Mouse (Mus musculus) limb, embryonic 12.5 days (tissue): ENCODE measurements around the gene Tmem39b. TPM values are rescaled to one million over a fixed set of nuclear protein-coding genes. Genes with fewer than 3 reads are reported as not detected.

Experiments
- ATAC-seq: fragments of 200-750 bp; cut with Nextera tagmentation; 2 replicates; pipeline ENCODE4 v1.8.0; 2017; ENCODE audit warnings: low read depth, moderate TSS enrichment; ENCODE audit not compliant: insufficient number of reproducible peaks, insufficient read depth, low FRiP score, low TSS enrichment
- H3K27ac ChIP-seq: fragments of 300-500 bp; sonication (generic); 2 replicates; pipeline ENCODE4 v1.5.1; 2016; ENCODE audit warnings: mild to moderate bottlenecking, moderate library complexity
- H3K27me3 ChIP-seq: fragments of 300-500 bp; sonication (generic); 2 replicates; pipeline ENCODE4 v1.6.1; 2016; ENCODE audit warnings: mild to moderate bottlenecking, moderate library complexity
- H3K36me3 ChIP-seq: fragments of 300-500 bp; sonication (generic); 2 replicates; pipeline ENCODE4 v1.6.1; 2016; ENCODE audit warnings: mild to moderate bottlenecking, moderate library complexity
- H3K4me1 ChIP-seq: fragments of 300-500 bp; sonication (generic); replicated peaks from 2 replicates; pipeline ENCODE4 v1.6.1; 2016
- H3K4me2 ChIP-seq: fragments of 300-500 bp; sonication (generic); 2 replicates; pipeline ENCODE4 v1.6.1; 2016; ENCODE audit warnings: mild to moderate bottlenecking, moderate library complexity
- H3K4me3 ChIP-seq: fragments of 300-500 bp; sonication (generic); replicated peaks from 2 replicates; pipeline ENCODE4 v1.5.1; 2016; ENCODE audit warnings: mild to moderate bottlenecking
- H3K9ac ChIP-seq: fragments of 300-500 bp; sonication (generic); replicated peaks from 2 replicates; pipeline ENCODE4 v1.6.1; 2016; ENCODE audit warnings: mild to moderate bottlenecking, moderate library complexity
- H3K9me3 ChIP-seq: fragments of 300-500 bp; sonication (generic); 2 replicates; pipeline ENCODE4 v1.6.1; 2016; ENCODE audit warnings: mild to moderate bottlenecking, moderate library complexity
- WGBS: fragments of 180-500 bp; shearing (Covaris S2); methylation state at CpG from one replicate; pipeline ENCODE4 v1.1.7; 2016; 5-methylcytosine and 5-hydroxymethylcytosine counted together
- microRNA-seq: library from miRNA; unstranded; fragments of <30 nt; microRNA quantifications from one replicate; pipeline ENCODE4, GENCODE M21; 2017
- polyA plus RNA-seq: library from polyadenylated mRNA; unstranded; fragments of >200 nt; fragmentation: Nextera tagmentation; extraction: Ambion mirVana; gene quantifications from 2 replicates; pipeline ENCODE4 v1.2.1, GENCODE M21; 2016

Tmem39b gene
- polyA plus RNA-seq, 1 experiment from 2014 or later, result 16.8 TPM

- peaks cover 62% of the 10 kb centered on the region for H3K36me3 ChIP-seq
- under 1% methylated on average over 60 of the region's 60 CpGs for WGBS
Observed at GRCm38 (mm10) chr4:129640638-129641467, 55.8 kb downstream of the Tmem39b start, which contains the start of gene Txlna. TSS of gene Txlna (minus strand) at chr4:129641065.

DNA sequence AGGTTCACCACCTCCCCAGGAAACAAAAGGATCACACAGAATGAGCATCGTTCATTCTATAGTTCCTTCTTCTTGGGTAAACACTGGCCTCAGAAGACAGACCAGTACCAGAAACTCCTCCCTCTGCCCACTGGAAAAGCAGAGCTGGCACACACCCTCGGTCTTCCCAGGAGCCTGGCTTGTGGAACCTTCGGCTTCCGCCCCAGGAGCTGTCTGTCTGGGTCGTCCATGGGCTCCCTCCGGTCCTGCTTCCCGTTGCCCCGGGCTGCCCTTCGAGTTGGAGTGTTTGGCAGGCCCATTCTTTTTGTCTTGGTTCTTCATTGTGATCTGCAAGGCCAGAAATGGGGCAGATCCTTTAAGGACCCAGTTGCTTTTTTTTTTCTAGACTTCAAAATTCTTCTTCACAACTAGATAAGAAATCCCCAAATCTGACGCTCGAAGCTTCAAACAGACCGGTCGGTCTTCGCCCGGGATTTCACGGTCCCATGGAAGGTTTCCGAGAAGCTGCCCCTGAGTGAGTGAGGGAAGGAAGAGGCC is 56.5 kb downstream of the Tmem39b start:
- no peak for ATAC-seq
- peak overlapping the region; percentile 67 for H3K4me3 ChIP-seq
- H3K4me2 ChIP-seq, result peak overlapping the region; percentile 94
- H3K27ac ChIP-seq, result peak overlapping the region; percentile 93
- peaks cover 62% of the 10 kb centered on the region for H3K36me3 ChIP-seq
- 8% methylated on average over 17 of the region's 17 CpGs for WGBS
- H3K9me3 ChIP-seq, result no peaks in the 10 kb centered on the region
- H3K27me3 ChIP-seq, result no peaks in the 10 kb centered on the region
- peaks cover 26% of the 10 kb centered on the region for H3K4me1 ChIP-seq
- peak overlapping the region; percentile 84 for H3K9ac ChIP-seq

More at GRCm38 (mm10) chr4:129640638-129641467, 55.8 kb downstream of the Tmem39b start, which contains the start of gene Txlna:
- peaks cover 26% of the 10 kb centered on the region for H3K4me1 ChIP-seq
- H3K4me3 ChIP-seq, result peak within 1 kb of the TSS; percentile 67
- peak; percentile 96 for ATAC-seq
- peak within 1 kb of the TSS; percentile 94 for H3K4me2 ChIP-seq
- no peaks in the 10 kb centered on the region for H3K27me3 ChIP-seq
- H3K9ac ChIP-seq, result peak within 1 kb of the TSS; percentile 84
- H3K27ac ChIP-seq, result peak within 1 kb of the TSS; percentile 93
- no peaks in the 10 kb centered on the region for H3K9me3 ChIP-seq

DNA sequence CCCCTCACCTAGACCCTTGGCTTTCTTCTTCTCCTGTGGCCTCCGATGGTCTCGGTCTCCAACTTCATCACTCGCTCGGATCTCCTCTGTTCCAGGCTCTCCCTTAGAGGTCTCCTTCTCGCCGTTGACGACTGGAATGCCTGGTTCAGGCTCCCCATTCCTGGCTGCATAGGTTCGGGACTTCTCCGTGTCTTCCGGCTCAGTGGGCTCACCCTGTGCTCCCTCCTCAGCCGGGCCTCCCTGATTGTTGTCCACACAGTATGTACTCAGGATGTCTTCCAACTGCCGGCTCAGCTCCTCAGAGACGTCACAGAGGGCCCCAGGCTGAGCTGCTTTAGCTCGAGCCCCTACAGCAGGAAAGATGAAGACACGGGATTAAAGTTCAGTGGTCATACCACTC is 57.4 kb downstream of the Tmem39b start:
- peaks cover 62% of the 10 kb centered on the region for H3K36me3 ChIP-seq

DNA sequence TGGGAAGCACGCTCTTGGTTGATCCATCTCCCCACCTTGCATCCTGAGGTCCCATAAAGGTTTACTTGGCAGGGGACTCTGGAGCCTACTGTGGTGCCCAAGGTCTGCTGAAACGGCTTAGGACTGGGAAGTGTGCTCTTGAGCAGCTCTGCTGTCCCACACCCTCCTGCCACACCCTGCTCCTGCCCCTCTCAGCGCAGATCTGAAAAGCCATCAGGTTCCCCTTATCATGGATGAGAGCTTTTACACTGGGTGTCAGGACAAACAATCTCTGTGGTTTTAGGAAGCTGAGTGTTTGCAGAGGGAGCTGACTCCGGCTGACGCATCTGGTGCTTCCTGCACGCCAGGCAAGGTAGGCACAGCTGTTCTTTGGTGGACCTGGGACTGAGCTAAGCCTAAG is 62.8 kb downstream of the Tmem39b start:
- Histone ChIP-seq H3K9me3 (no peaks in the 10 kb centered on the region), H3K4me3 (no peak overlapping the region), H3K4me1 (peaks cover 9% of the 10 kb centered on the region), H3K36me3 (peaks cover 98% of the 10 kb centered on the region), H3K27me3 (no peaks in the 10 kb centered on the region), H3K4me2 (no peak overlapping the region), H3K27ac (no peak overlapping the region), H3K9ac (no peak overlapping the region)
- WGBS, result 97% methylated on average over 6 of the region's 6 CpGs
- ATAC-seq, result no peak

More for the DNA sequence above, 57.4 kb downstream of the Tmem39b start:
- peaks cover 26% of the 10 kb centered on the region for H3K4me1 ChIP-seq
- H3K4me3 ChIP-seq, result peak overlapping the region; percentile 67
- ATAC-seq, result no peak
- H3K27ac ChIP-seq, result no peak overlapping the region
- H3K4me2 ChIP-seq, result peak overlapping the region; percentile 94
- H3K9ac ChIP-seq, result 0 out of 2 replicates have a peak overlapping the region, but pooled peaks have one; percentile 84
- WGBS, result 92% methylated on average over 15 of the region's 15 CpGs
- no peaks in the 10 kb centered on the region for H3K9me3 ChIP-seq
- no peaks in the 10 kb centered on the region for H3K27me3 ChIP-seq

- WGBS, result 89% methylated on average over 12 of the region's 12 CpGs
- Histone ChIP-seq H3K9ac (no peak overlapping the region), H3K27ac (no peak overlapping the region), H3K4me2 (no peak overlapping the region), H3K36me3 (peaks cover 100% of the 10 kb centered on the region), H3K4me3 (no peak overlapping the region), H3K4me1 (no peaks in the 10 kb centered on the region), H3K27me3 (no peaks in the 10 kb centered on the region), H3K9me3 (no peaks in the 10 kb centered on the region)
- no peak for ATAC-seq
Observed at GRCm38 (mm10) chr4:129631867-129632266, 64.8 kb downstream of the Tmem39b start.

GRCm38 (mm10) chr4:129630944-129631343 is 65.7 kb downstream of the Tmem39b start:
- Histone ChIP-seq H3K27me3 (no peaks in the 10 kb centered on the region), H3K9me3 (no peaks in the 10 kb centered on the region), H3K36me3 (peaks cover 100% of the 10 kb centered on the region), H3K27ac (no peak overlapping the region), H3K4me1 (no peaks in the 10 kb centered on the region; the same call in 1 of the 2 replicates), H3K4me2 (no peak overlapping the region), H3K4me3 (no peak overlapping the region), H3K9ac (no peak overlapping the region)
- no peak for ATAC-seq
- WGBS, result 86% methylated on average over 4 of the region's 4 CpGs

Small RNA genes within 50 kb of the gene (microRNA-seq; reads per million reads assigned to microRNA genes)
- gene Mir7016, result 2.3 reads per million, percentile 2 among the genes with 10 or more reads in this experiment

Other genes with a start within 250 kb of the Tmem39b start
- gene Bsdc1, start 235.3 kb downstream of the Tmem39b start, polyA plus RNA-seq, result 24.6 and 24.9 TPM in 2 replicates
- not detected in 2 replicates for gene Tssk3, start 205.8 kb downstream of the Tmem39b start, polyA plus RNA-seq
- not detected in 2 replicates for gene Fam229a, start 205.6 kb downstream of the Tmem39b start, polyA plus RNA-seq
- gene Marcksl1, start 183.3 kb downstream of the Tmem39b start, polyA plus RNA-seq, result 1,451 and 1,538 TPM in 2 replicates
- gene Hdac1, start 154.1 kb downstream of the Tmem39b start, polyA plus RNA-seq, result 278 and 292 TPM in 2 replicates
- 12.4 and 17.0 TPM in 2 replicates for gene Lck, start 123.2 kb downstream of the Tmem39b start, polyA plus RNA-seq
- gene Fam167b, start 118.3 kb downstream of the Tmem39b start, polyA plus RNA-seq, result 3.4 and 4.1 TPM in 2 replicates
- gene Eif3i, start 96.2 kb downstream of the Tmem39b start, polyA plus RNA-seq, result 259 and 264 TPM in 2 replicates
- 187 and 190 TPM in 2 replicates for gene Tmem234, start 96.2 kb downstream of the Tmem39b start, polyA plus RNA-seq
- gene Dcdc2b, start 82.6 kb downstream of the Tmem39b start, polyA plus RNA-seq, result 2.3 and 2.7 TPM in 2 replicates
- 31.8 and 32.5 TPM in 2 replicates for gene Iqcc, start 77.7 kb downstream of the Tmem39b start, polyA plus RNA-seq
- 52.0 and 53.6 TPM in 2 replicates for gene Ccdc28b, start 72.9 kb downstream of the Tmem39b start, polyA plus RNA-seq
- gene Txlna, start 55.8 kb downstream of the Tmem39b start, polyA plus RNA-seq, result 106 and 109 TPM in 2 replicates
- 13.9 and 18.0 TPM in 2 replicates for gene Kpna6, start 24.1 kb downstream of the Tmem39b start, polyA plus RNA-seq
- 204 TPM in 2 replicates for gene Khdrbs1, start 45.5 kb upstream of the Tmem39b start, polyA plus RNA-seq
- gene Ptp4a2, start 114.4 kb upstream of the Tmem39b start, polyA plus RNA-seq, result 327 and 335 TPM in 2 replicates
- gene Spocd1, start 232.4 kb upstream of the Tmem39b start, polyA plus RNA-seq, result not detected in 2 replicates